Comparison of ENCODE assay signal across 20 mouse cellular contexts in genomic region chr4:86407200-86407527, GRCm38 (mm10).
DNase-seq lines count a peak whose midpoint lies in the region; ATAC-seq lines count a peak whose summit lies in the region.
"Had no signal": no experiment of that assay in that cellular context is flagged by ENCODE, and none has a peak within 500 bp of the region (broad histone marks: within the 10 kb centered on the region; RNA-seq: fewer than 3 reads in every experiment).

No protein-coding gene starts in this region.

- no peak for ATAC-seq in forebrain, embryonic 13.5 days
- ATAC-seq in kidney, embryonic 15.5 days (replicated peaks; ENCODE audit: low FRiP score) = peak; percentile 75
- no peak; the same call in 1 of the 2 replicates for ATAC-seq in limb, embryonic 12.5 days (ENCODE audit: insufficient number of reproducible peaks, insufficient read depth, low FRiP score, low TSS enrichment, low read depth)
- ATAC-seq: intestine, embryonic 15.5 days; lung, postnatal 0 days had no signal

- peak overlapping the region; percentile 56 for H3K27ac ChIP-seq in forebrain, embryonic 10.5 days
- H3K27ac ChIP-seq in forebrain, embryonic 13.5 days = no peak overlapping the region
- H3K27ac ChIP-seq in kidney, embryonic 15.5 days = peak overlapping the region; percentile 63
- H3K27ac ChIP-seq in embryonic facial prominence, embryonic 10.5 days (replicated peaks) = peak overlapping the region; percentile 71
- H3K27ac ChIP-seq in limb, embryonic 12.5 days = peak overlapping the region; percentile 76
- H3K27ac ChIP-seq: hindbrain, embryonic 14.5 days; intestine, embryonic 15.5 days; liver, embryonic 15.5 days; macrophage; midbrain, embryonic 10.5 days had no signal

- no peak for DNase-seq in forebrain, embryonic 10.5 days (ENCODE audit: extremely low spot score, low spot score)
- DNase-seq in kidney, postnatal 36 days = no peak
- DNase-seq in embryonic facial prominence, embryonic 10.5 days (ENCODE audit: low spot score) = peak; percentile 27
- no peak for DNase-seq in right cerebral cortex, postnatal 10 days (ENCODE audit: low spot score in 2 of 2)
- no peak for DNase-seq in heart, postnatal 10 days
- DNase-seq: adrenal gland, postnatal 14 days; cerebellum, adult 8-10 months; cerebellum, postnatal 36 days; heart, postnatal 4 days; right cerebral cortex, postnatal 25 days; thymus, postnatal 36 days had no signal

- H3K27me3 ChIP-seq in forebrain, embryonic 10.5 days (ENCODE audit: poor library complexity, severe bottlenecking) = no peaks in the 10 kb centered on the region
- H3K27me3 ChIP-seq in forebrain, embryonic 13.5 days = no peaks in the 10 kb centered on the region
- H3K27me3 ChIP-seq in kidney, embryonic 15.5 days = no peaks in the 10 kb centered on the region
- H3K27me3 ChIP-seq in embryonic facial prominence, embryonic 10.5 days (replicated peaks; ENCODE audit: low read depth, poor library complexity, severe bottlenecking) = no peaks in the 10 kb centered on the region
- no peaks in the 10 kb centered on the region for H3K27me3 ChIP-seq in limb, embryonic 12.5 days
- H3K27me3 ChIP-seq: intestine, embryonic 15.5 days; liver, embryonic 15.5 days had no signal

- intact Hi-C loops in heart, postnatal 10 days (cut with DNase I) = no loop called here

- H3K4me3 ChIP-seq in forebrain, embryonic 10.5 days = no peak overlapping the region
- no peak overlapping the region for H3K4me3 ChIP-seq in forebrain, embryonic 13.5 days
- H3K4me3 ChIP-seq in kidney, embryonic 15.5 days (replicated peaks) = no peak overlapping the region
- no peak overlapping the region for H3K4me3 ChIP-seq in embryonic facial prominence, embryonic 10.5 days
- no peak overlapping the region for H3K4me3 ChIP-seq in limb, embryonic 12.5 days (replicated peaks)
- H3K4me3 ChIP-seq: intestine, embryonic 15.5 days; liver, embryonic 15.5 days; midbrain, embryonic 10.5 days had no signal

- WGBS in forebrain, embryonic 10.5 days = 70% methylated on average over 3 of the region's 3 CpGs
- 77% methylated on average over 3 of the region's 3 CpGs for WGBS in forebrain, embryonic 13.5 days
- WGBS in kidney, embryonic 15.5 days = 34% methylated on average over 3 of the region's 3 CpGs
- WGBS in embryonic facial prominence, embryonic 10.5 days = 63% methylated on average over 3 of the region's 3 CpGs
- WGBS in limb, embryonic 12.5 days = 44% methylated on average over 3 of the region's 3 CpGs

- peaks cover 9% of the 10 kb centered on the region; the same call in 1 of the 2 replicates for H3K4me1 ChIP-seq in forebrain, embryonic 10.5 days
- no peaks in the 10 kb centered on the region for H3K4me1 ChIP-seq in forebrain, embryonic 13.5 days
- H3K4me1 ChIP-seq in kidney, embryonic 15.5 days = peaks cover 32% of the 10 kb centered on the region
- peaks cover 21% of the 10 kb centered on the region for H3K4me1 ChIP-seq in embryonic facial prominence, embryonic 10.5 days
- peaks cover 28% of the 10 kb centered on the region for H3K4me1 ChIP-seq in limb, embryonic 12.5 days (replicated peaks)
- H3K4me1 ChIP-seq: liver, embryonic 15.5 days; midbrain, embryonic 10.5 days had no signal

- no peak overlapping the region for H3K4me2 ChIP-seq in forebrain, embryonic 13.5 days
- no peak overlapping the region for H3K4me2 ChIP-seq in kidney, embryonic 15.5 days
- H3K4me2 ChIP-seq in limb, embryonic 12.5 days = no peak overlapping the region
- H3K4me2 ChIP-seq: hindbrain, embryonic 14.5 days; intestine, embryonic 15.5 days; liver, embryonic 15.5 days had no signal

- no peak overlapping the region for H3K9ac ChIP-seq in forebrain, embryonic 13.5 days
- no peak overlapping the region for H3K9ac ChIP-seq in kidney, embryonic 15.5 days
- H3K9ac ChIP-seq in limb, embryonic 12.5 days (replicated peaks) = no peak overlapping the region
- H3K9ac ChIP-seq: hindbrain, embryonic 14.5 days; intestine, embryonic 15.5 days; liver, embryonic 15.5 days had no signal

- no peaks in the 10 kb centered on the region for H3K36me3 ChIP-seq in forebrain, embryonic 10.5 days (replicated peaks)
- no peaks in the 10 kb centered on the region for H3K36me3 ChIP-seq in forebrain, embryonic 13.5 days (ENCODE audit: poor library complexity, severe bottlenecking)
- H3K36me3 ChIP-seq in kidney, embryonic 15.5 days = no peaks in the 10 kb centered on the region
- no peaks in the 10 kb centered on the region for H3K36me3 ChIP-seq in embryonic facial prominence, embryonic 10.5 days (replicated peaks)
- H3K36me3 ChIP-seq in limb, embryonic 12.5 days = 0 out of 2 replicates have a peak, but pooled peaks cover 4% of the 10 kb centered on the region
- H3K36me3 ChIP-seq: intestine, embryonic 15.5 days; liver, embryonic 15.5 days; midbrain, embryonic 10.5 days had no signal

- no peaks in the 10 kb centered on the region for H3K9me3 ChIP-seq in forebrain, embryonic 10.5 days
- H3K9me3 ChIP-seq in forebrain, embryonic 13.5 days (replicated peaks) = no peaks in the 10 kb centered on the region
- no peaks in the 10 kb centered on the region for H3K9me3 ChIP-seq in kidney, embryonic 15.5 days (replicated peaks)
- H3K9me3 ChIP-seq in embryonic facial prominence, embryonic 10.5 days = no peaks in the 10 kb centered on the region
- no peaks in the 10 kb centered on the region for H3K9me3 ChIP-seq in limb, embryonic 12.5 days
- H3K9me3 ChIP-seq: intestine, embryonic 15.5 days; liver, embryonic 15.5 days; midbrain, embryonic 10.5 days had no signal
